Mouse (Mus musculus) stomach, postnatal 0 days (tissue): ENCODE results near the gene Atpif1. TPM values are rescaled to one million over a fixed set of nuclear protein-coding genes. Genes with fewer than 3 reads are reported as not detected.

Source experiments
- ATAC-seq: fragments of 200-750 bp; cut with Nextera tagmentation; 2 replicates; pipeline ENCODE4 v1.8.0; 2017; ENCODE audit not compliant: low FRiP score, low TSS enrichment
- DNase-seq: peaks from one replicate; pipeline ENCODE4 v3.0.0-alpha.2; 2016; ENCODE audit warnings: low spot score
- H3K27ac ChIP-seq: fragments of 300-500 bp; sonication (generic); replicated peaks from 2 replicates; pipeline ENCODE4 v1.5.1; 2014; ENCODE audit warnings: mild to moderate bottlenecking, control low read depth
- H3K27me3 ChIP-seq: fragments of 300-500 bp; sonication (generic); 2 replicates; pipeline ENCODE4 v1.6.1; 2014; ENCODE audit warnings: low read length; ENCODE audit not compliant: control insufficient read depth, insufficient read depth
- H3K36me3 ChIP-seq: fragments of 300-500 bp; sonication (generic); 2 replicates; pipeline ENCODE4 v1.6.1; 2014; ENCODE audit warnings: low read length, mixed read lengths; ENCODE audit not compliant: control insufficient read depth, insufficient read depth
- H3K4me1 ChIP-seq: fragments of 300-500 bp; sonication (generic); replicated peaks from 2 replicates; pipeline ENCODE4 v1.6.1; 2014; ENCODE audit warnings: antibody characterized with exemption; ENCODE audit not compliant: control insufficient read depth, insufficient read depth
- H3K4me2 ChIP-seq: fragments of 300-500 bp; sonication (generic); replicated peaks from 2 replicates; pipeline ENCODE4 v1.6.1; 2014; ENCODE audit warnings: low read depth, mild to moderate bottlenecking, control low read depth, moderate library complexity
- H3K4me3 ChIP-seq: fragments of 300-500 bp; sonication (generic); 2 replicates; pipeline ENCODE4 v1.5.1; 2014; ENCODE audit warnings: low read depth, low read length, control low read depth
- H3K9ac ChIP-seq: fragments of 300-500 bp; sonication (generic); 2 replicates; pipeline ENCODE4 v1.6.1; 2014; ENCODE audit warnings: mild to moderate bottlenecking, low read length, control low read depth, mixed read lengths
- H3K9me3 ChIP-seq: fragments of 300-500 bp; sonication (generic); 2 replicates; pipeline ENCODE4 v1.6.1; 2016; ENCODE audit warnings: low read length; ENCODE audit not compliant: control insufficient read depth
- CTCF ChIP-seq: IDR thresholded peaks from 2 replicates; pipeline ENCODE4 v1.5.1; 2016; ENCODE audit warnings: antibody characterized with exemption, low read depth, mild to moderate bottlenecking, moderate library complexity
- EP300 ChIP-seq: optimal IDR thresholded peaks from 2 replicates; pipeline ENCODE3; 2016; ENCODE audit warnings: antibody characterized with exemption
- WGBS: fragments of 180-500 bp; shearing (Covaris S2); extraction: QIAGEN DNeasy Blood & Tissue Kit; methylation state at CpG from one replicate; pipeline ENCODE4 v1.1.7; 2014; 5-methylcytosine and 5-hydroxymethylcytosine counted together
- polyA plus RNA-seq: library from polyadenylated mRNA; unstranded; fragments of >200 nt; fragmentation: Nextera tagmentation; extraction: Ambion mirVana; gene quantifications from 2 replicates; pipeline ENCODE4 v1.2.1, GENCODE M21; 2015

Atpif1 gene
- 1,179 and 1,213 TPM in 2 replicates for polyA plus RNA-seq

- TF ChIP-seq CTCF (0 out of 2 replicates have a peak, but pooled peaks have one; percentile 25), EP300 (no peak)
- DNase-seq (peak; percentile 95), ATAC-seq (peak; percentile 87)
- Histone ChIP-seq H3K36me3 (peaks cover 5% of the 10 kb centered on the region; the same call in 1 of the 2 replicates), H3K4me3 (peak within 1 kb of the TSS; percentile 64), H3K4me1 (peaks cover 7% of the 10 kb centered on the region), H3K9ac (peak within 1 kb of the TSS; percentile 88), H3K27ac (peak within 1 kb of the TSS; percentile 95), H3K9me3 (no peaks in the 10 kb centered on the region), H3K4me2 (peak within 1 kb of the TSS; percentile 84), H3K27me3 (no peaks in the 10 kb centered on the region)
- under 1% methylated on average over 63 of the region's 63 CpGs for WGBS
Measured at GRCm38 (mm10) chr4:132532981-132533916, at the start of gene Atpif1. Gene Atpif1 (minus strand): TSS chr4:132533659.

- TF ChIP-seq CTCF: no peak
- TF ChIP-seq EP300: no peak
- Histone ChIP-seq H3K4me3 (no peak overlapping the region), H3K9ac (no peak overlapping the region), H3K4me1 (no peaks in the 10 kb centered on the region), H3K4me2 (no peak overlapping the region), H3K9me3 (no peaks in the 10 kb centered on the region), H3K27me3 (no peaks in the 10 kb centered on the region), H3K27ac (no peak overlapping the region), H3K36me3 (no peaks in the 10 kb centered on the region)
- DNase-seq: no peak
- no peak for ATAC-seq
- 85% methylated on average over 1 of the region's 1 CpGs for WGBS
Measured at GRCm38 (mm10) chr4:132574809-132575347, 41.4 kb upstream of the Atpif1 start.

GRCm38 (mm10) chr4:132573327-132573726 lies 39.9 kb upstream of the Atpif1 start:
- Histone ChIP-seq H3K4me3 (no peak overlapping the region), H3K27me3 (no peaks in the 10 kb centered on the region), H3K27ac (no peak overlapping the region), H3K36me3 (no peaks in the 10 kb centered on the region), H3K9me3 (no peaks in the 10 kb centered on the region), H3K4me2 (no peak overlapping the region), H3K4me1 (no peaks in the 10 kb centered on the region), H3K9ac (no peak overlapping the region)
- WGBS: 28% methylated on average over 11 of the region's 11 CpGs
- no peak for DNase-seq
- TF ChIP-seq CTCF: no peak
- TF ChIP-seq EP300: no peak
- no peak; the same call in 1 of the 2 replicates for ATAC-seq

GRCm38 (mm10) chr4:132571190-132571589 lies 37.7 kb upstream of the Atpif1 start:
- no peak for TF ChIP-seq CTCF
- no peak for TF ChIP-seq EP300
- peak; percentile 30; the same call in 1 of the 2 replicates for ATAC-seq
- no peak overlapping the region for H3K4me3 ChIP-seq
- H3K4me2 ChIP-seq: no peak overlapping the region; the same call in 1 of the 2 replicates
- 55% methylated on average over 9 of the region's 9 CpGs for WGBS
- H3K4me1 ChIP-seq: no peaks in the 10 kb centered on the region
- 0 out of 2 replicates have a peak overlapping the region, but pooled peaks have one; percentile 31 for H3K9ac ChIP-seq
- DNase-seq: no peak
- no peaks in the 10 kb centered on the region for H3K27me3 ChIP-seq
- peak overlapping the region; percentile 81 for H3K27ac ChIP-seq
- H3K9me3 ChIP-seq: no peaks in the 10 kb centered on the region
- H3K36me3 ChIP-seq: no peaks in the 10 kb centered on the region

- TF ChIP-seq CTCF (peak; percentile 63), EP300 (no peak)
Measured at GRCm38 (mm10) chr4:132569115-132569514, 35.7 kb upstream of the Atpif1 start.

GRCm38 (mm10) chr4:132567361-132567779 lies 33.9 kb upstream of the Atpif1 start:
- Histone ChIP-seq H3K36me3 (no peaks in the 10 kb centered on the region), H3K4me2 (no peak overlapping the region), H3K9me3 (no peaks in the 10 kb centered on the region), H3K4me1 (no peaks in the 10 kb centered on the region), H3K4me3 (no peak overlapping the region), H3K27me3 (no peaks in the 10 kb centered on the region), H3K27ac (no peak overlapping the region), H3K9ac (no peak overlapping the region)
- peak; percentile 54; the same call in 1 of the 2 replicates for ATAC-seq
- 40% methylated on average over 9 of the region's 9 CpGs for WGBS
- no peak for TF ChIP-seq CTCF
- DNase-seq: no peak

More at GRCm38 (mm10) chr4:132569115-132569514, 35.7 kb upstream of the Atpif1 start:
- H3K4me2 ChIP-seq: no peak overlapping the region
- no peak for DNase-seq
- H3K27me3 ChIP-seq: no peaks in the 10 kb centered on the region
- no peaks in the 10 kb centered on the region for H3K4me1 ChIP-seq
- H3K4me3 ChIP-seq: no peak overlapping the region
- 94% methylated on average over 5 of the region's 5 CpGs for WGBS
- no peak overlapping the region for H3K27ac ChIP-seq
- H3K9me3 ChIP-seq: no peaks in the 10 kb centered on the region
- no peak overlapping the region for H3K9ac ChIP-seq
- ATAC-seq: no peak
- no peaks in the 10 kb centered on the region for H3K36me3 ChIP-seq
